Mouse (Mus musculus): ENCODE results near the gene Xrcc1. TPM values are rescaled to one million over a fixed set of nuclear protein-coding genes. Genes with fewer than 3 reads are reported as not detected.

The Xrcc1 gene
- polyA plus RNA-seq, 1 experiment from 2014 or later = 71.4 TPM

Other genes with a start within 250 kb of the Xrcc1 start
- 41.2 and 49.4 TPM in 2 replicates for gene Zfp61, start 245.1 kb upstream of the Xrcc1 start, polyA plus RNA-seq (2015; fragmentation: Nextera tagmentation; extraction: Ambion mirVana)
- 19.4 and 22.0 TPM in 2 replicates for gene Zfp94, start 229.6 kb upstream of the Xrcc1 start, polyA plus RNA-seq (2015; fragmentation: Nextera tagmentation; extraction: Ambion mirVana)
- gene Tescl, start 212.4 kb upstream of the Xrcc1 start, polyA plus RNA-seq (2015; fragmentation: Nextera tagmentation; extraction: Ambion mirVana) = 0.40 TPM in 1 of 2 replicates, not detected in the other
- not detected in 2 replicates for gene Lypd5, start 197.1 kb upstream of the Xrcc1 start, polyA plus RNA-seq (2015; fragmentation: Nextera tagmentation; extraction: Ambion mirVana)
- gene Kcnn4, start 176.0 kb upstream of the Xrcc1 start, polyA plus RNA-seq (2015; fragmentation: Nextera tagmentation; extraction: Ambion mirVana) = 0.40 and 0.66 TPM in 2 replicates
- gene Smg9, start 146.7 kb upstream of the Xrcc1 start, polyA plus RNA-seq (2015; fragmentation: Nextera tagmentation; extraction: Ambion mirVana) = 32.9 and 33.5 TPM in 2 replicates
- gene Irgc1, start 94.0 kb upstream of the Xrcc1 start, polyA plus RNA-seq (2015; fragmentation: Nextera tagmentation; extraction: Ambion mirVana) = not detected in 2 replicates
- gene Plaur, start 83.8 kb upstream of the Xrcc1 start, polyA plus RNA-seq (2015; fragmentation: Nextera tagmentation; extraction: Ambion mirVana) = 1.0 and 1.2 TPM in 2 replicates
- 52.4 and 67.8 TPM in 2 replicates for gene Cadm4, start 64.3 kb upstream of the Xrcc1 start, polyA plus RNA-seq (2015; fragmentation: Nextera tagmentation; extraction: Ambion mirVana)
- gene Zfp428, start 39.3 kb upstream of the Xrcc1 start, polyA plus RNA-seq (2015; fragmentation: Nextera tagmentation; extraction: Ambion mirVana) = 234 and 261 TPM in 2 replicates
- 1.2 and 1.9 TPM in 2 replicates for gene AC161166.1, start 33.8 kb upstream of the Xrcc1 start, polyA plus RNA-seq (2015; fragmentation: Nextera tagmentation; extraction: Ambion mirVana)
- 20.3 and 25.3 TPM in 2 replicates for gene Irgq, start 15.6 kb upstream of the Xrcc1 start, polyA plus RNA-seq (2015; fragmentation: Nextera tagmentation; extraction: Ambion mirVana)
- gene Pinlyp, start 171 bp upstream of the Xrcc1 start, polyA plus RNA-seq (2015; fragmentation: Nextera tagmentation; extraction: Ambion mirVana) = not detected in 2 replicates
- gene Ethe1, start 41.3 kb downstream of the Xrcc1 start, polyA plus RNA-seq (2015; fragmentation: Nextera tagmentation; extraction: Ambion mirVana) = 13.8 and 14.7 TPM in 2 replicates
- gene Zfp575, start 41.4 kb downstream of the Xrcc1 start, polyA plus RNA-seq (2015; fragmentation: Nextera tagmentation; extraction: Ambion mirVana) = 6.4 and 6.6 TPM in 2 replicates
- not detected in 2 replicates for gene Phldb3, start 64.5 kb downstream of the Xrcc1 start, polyA plus RNA-seq (2015; fragmentation: Nextera tagmentation; extraction: Ambion mirVana)
- gene Lypd3, start 90.3 kb downstream of the Xrcc1 start, polyA plus RNA-seq (2015; fragmentation: Nextera tagmentation; extraction: Ambion mirVana) = not detected in 2 replicates
- gene Tex101, start 130.4 kb downstream of the Xrcc1 start, polyA plus RNA-seq (2015; fragmentation: Nextera tagmentation; extraction: Ambion mirVana) = 0.15 TPM in 1 of 2 replicates, not detected in the other
- not detected in 2 replicates for gene BC049730, start 163.0 kb downstream of the Xrcc1 start, polyA plus RNA-seq (2015; fragmentation: Nextera tagmentation; extraction: Ambion mirVana)
- gene Gm4763, start 180.6 kb downstream of the Xrcc1 start, polyA plus RNA-seq (2015; fragmentation: Nextera tagmentation; extraction: Ambion mirVana) = not detected in 2 replicates
- gene Cd177, start 214.0 kb downstream of the Xrcc1 start, polyA plus RNA-seq (2015; fragmentation: Nextera tagmentation; extraction: Ambion mirVana) = 0.26 and 0.34 TPM in 2 replicates
- gene Ceacam10, start 230.9 kb downstream of the Xrcc1 start, polyA plus RNA-seq (2015; fragmentation: Nextera tagmentation; extraction: Ambion mirVana) = not detected in 2 replicates

All from midbrain, embryonic 13.5 days (tissue).